Mouse (Mus musculus) spleen, adult 2 months (tissue): ENCODE measurements around the gene Camta1. TPM values are rescaled to one million over a fixed set of nuclear protein-coding genes. Genes with fewer than 3 reads are reported as not detected.
A peak's percentile ranks its signal among the peaks of the same experiment; 100 is the strongest.

Experiments used
- DNase-seq, 2 experiments: peaks; one replicate each; pipeline versions ENCODE4 v3.0.0 to v3.0.0-alpha.2; 2012 to 2021; ENCODE audit warnings: low spot score in 2 of 2, low read depth in 1 of 2
- H3K27ac ChIP-seq: fragments of 200-500 bp; 2 replicates; pipeline ENCODE4 v1.5.1; 2012; ENCODE audit warnings: low read length, inconsistent platforms; ENCODE audit not compliant: insufficient read depth
- H3K27me3 ChIP-seq: fragments of 200-500 bp; 2 replicates; pipeline ENCODE4 v1.6.1; 2012; ENCODE audit warnings: mild to moderate bottlenecking, moderate library complexity, low read length, inconsistent platforms; ENCODE audit not compliant: control insufficient read depth, insufficient read depth
- H3K36me3 ChIP-seq: fragments of 200-500 bp; 2 replicates; pipeline ENCODE4 v1.6.1; 2012; ENCODE audit warnings: mild to moderate bottlenecking, low read length, inconsistent platforms; ENCODE audit not compliant: control insufficient read depth, insufficient read depth
- H3K4me1 ChIP-seq: fragments of 200-500 bp; 2 replicates; pipeline ENCODE4 v1.6.1; 2011; ENCODE audit warnings: inconsistent platforms; ENCODE audit not compliant: control insufficient read depth, insufficient read depth, insufficient read length
- H3K4me3 ChIP-seq: fragments of 200-500 bp; 2 replicates; pipeline ENCODE4 v1.5.1; 2011; ENCODE audit warnings: mild to moderate bottlenecking, inconsistent platforms; ENCODE audit not compliant: insufficient read depth, insufficient read length; ENCODE audit errors: extremely low read depth
- CTCF ChIP-seq: fragments of 200-500 bp; IDR thresholded peaks from 2 replicates; pipeline ENCODE4 v1.5.1; 2011; ENCODE audit warnings: mild to moderate bottlenecking, inconsistent platforms; ENCODE audit not compliant: insufficient read depth, insufficient read length, insufficient replicate concordance; ENCODE audit errors: extremely low read depth
- POLR2A ChIP-seq: fragments of 200-500 bp; IDR thresholded peaks from 2 replicates; pipeline ENCODE4 v1.6.1; 2011; ENCODE audit warnings: low read depth, low read length, inconsistent platforms
- WGBS: fragments of 180-500 bp; shearing (Covaris S2); methylation state at CpG from one replicate; pipeline ENCODE4 v1.1.7; 2018; 5-methylcytosine and 5-hydroxymethylcytosine counted together
- polyA plus RNA-seq: library from polyadenylated mRNA; depleted of rRNA; stranded (reverse); fragments of >200 nt; gene quantifications from 2 replicates; pipeline ENCODE4 v1.2.3, GENCODE M21; 2012

Camta1 gene
- polyA plus RNA-seq, 1 experiment = 7.7 TPM

GRCm38 (mm10) chr4:150965555-150965951 lies 896.1 kb downstream of the Camta1 start:
- DNase-seq = no peak
- no peak overlapping the region for H3K4me3 ChIP-seq
- 70% methylated on average over 11 of the region's 11 CpGs for WGBS
- no peak overlapping the region for H3K27ac ChIP-seq
- H3K4me1 ChIP-seq = no peaks in the 10 kb centered on the region
- no peak for TF ChIP-seq CTCF
- TF ChIP-seq POLR2A = no peak
- no peaks in the 10 kb centered on the region for H3K36me3 ChIP-seq
- H3K27me3 ChIP-seq = no peaks in the 10 kb centered on the region

DNA sequence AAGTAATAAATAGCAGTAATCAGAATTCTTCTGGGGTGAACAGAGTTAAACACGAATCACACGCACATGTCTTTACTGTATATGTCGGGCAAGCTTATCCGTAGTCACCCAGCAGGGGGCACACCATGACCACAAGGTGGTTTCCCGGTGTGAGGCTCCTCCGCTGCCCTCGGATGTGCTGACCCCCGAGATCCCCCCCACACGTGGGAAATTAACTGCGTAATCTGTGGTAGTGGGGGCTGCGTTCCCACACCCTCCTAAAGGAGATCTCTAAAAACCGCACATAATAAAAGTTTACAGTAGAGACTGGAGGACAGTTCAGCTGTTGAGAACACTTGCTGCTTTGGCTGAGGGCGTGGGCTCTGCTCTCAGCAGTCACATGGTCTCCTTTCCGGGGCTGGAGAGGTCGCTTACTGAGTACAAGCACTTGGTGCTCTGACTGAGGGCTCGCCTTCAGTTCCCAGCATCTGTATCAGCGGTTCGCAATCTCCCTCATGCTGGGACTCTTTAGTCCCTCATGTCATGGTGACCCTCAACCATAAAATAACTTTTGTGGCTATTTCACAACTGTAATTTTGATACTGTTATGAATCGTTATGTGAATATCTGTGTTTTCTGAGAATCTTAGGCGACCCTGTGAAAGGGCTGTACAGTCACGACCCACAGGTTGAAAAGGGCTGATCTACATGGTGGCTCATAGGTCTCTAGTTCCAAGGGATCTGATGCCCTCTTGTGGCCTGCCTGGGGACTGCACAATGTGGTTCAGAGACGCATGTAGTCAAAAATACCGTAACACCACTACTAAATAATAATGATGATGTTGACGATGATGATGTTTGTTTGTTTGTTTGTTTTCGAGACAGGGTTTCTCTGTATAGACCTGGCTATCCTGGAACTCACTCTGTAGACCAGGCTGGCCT lies 896.8 kb downstream of the Camta1 start:
- TF ChIP-seq CTCF (peak; percentile 67; the same call in 1 of the 2 replicates), POLR2A (no peak)
- Histone ChIP-seq H3K36me3 (no peaks in the 10 kb centered on the region), H3K27me3 (no peaks in the 10 kb centered on the region), H3K4me1 (no peaks in the 10 kb centered on the region), H3K27ac (peak overlapping the region; percentile 13; the same call in 1 of the 2 replicates), H3K4me3 (peak overlapping the region; percentile 26; the same call in 1 of the 2 replicates)
- DNase-seq = peak; percentile 67 to 78
- WGBS = 5% methylated on average over 25 of the region's 25 CpGs

GRCm38 (mm10) chr4:150963711-150964110 lies 898.0 kb downstream of the Camta1 start:
- TF ChIP-seq CTCF (no peak), POLR2A (no peak)
- DNase-seq = no peak
- Histone ChIP-seq H3K27ac (no peak overlapping the region), H3K4me3 (no peak overlapping the region), H3K27me3 (no peaks in the 10 kb centered on the region), H3K4me1 (no peaks in the 10 kb centered on the region), H3K36me3 (no peaks in the 10 kb centered on the region)
- WGBS = 71% methylated on average over 2 of the region's 2 CpGs

- no peak for DNase-seq
- WGBS = 63% methylated on average over 6 of the region's 6 CpGs
- Histone ChIP-seq H3K4me3 (no peak overlapping the region), H3K36me3 (no peaks in the 10 kb centered on the region), H3K4me1 (no peaks in the 10 kb centered on the region), H3K27me3 (no peaks in the 10 kb centered on the region), H3K27ac (no peak overlapping the region)
- TF ChIP-seq POLR2A (no peak), CTCF (no peak)
Measured at GRCm38 (mm10) chr4:150962231-150962630, 899.4 kb downstream of the Camta1 start.

DNA sequence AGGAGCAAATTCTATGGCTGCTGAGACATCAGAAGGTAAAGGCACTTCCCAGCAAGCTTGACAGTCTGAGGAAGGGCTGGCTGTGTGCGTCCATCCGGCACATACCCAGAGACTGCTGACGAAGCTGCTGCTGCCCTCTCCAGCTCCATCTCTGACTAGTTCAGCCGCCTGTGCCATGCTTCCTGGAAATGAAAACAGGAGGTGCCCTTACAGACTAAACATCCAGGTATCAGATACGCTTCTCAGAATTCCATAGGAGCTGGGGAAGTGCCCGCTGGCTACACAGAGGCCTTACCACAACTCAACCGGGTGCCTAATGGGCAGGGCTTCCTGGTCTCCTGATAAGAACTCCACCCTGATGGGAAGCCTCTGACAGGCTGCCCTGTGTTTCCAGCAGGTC lies 903.1 kb downstream of the Camta1 start:
- H3K4me1 ChIP-seq = no peaks in the 10 kb centered on the region
- TF ChIP-seq CTCF = no peak
- TF ChIP-seq POLR2A = no peak
- WGBS = 73% methylated on average over 7 of the region's 7 CpGs

GRCm38 (mm10) chr4:150957106-150957458 lies 904.6 kb downstream of the Camta1 start:
- H3K4me1 ChIP-seq = no peaks in the 10 kb centered on the region
- TF ChIP-seq CTCF (no peak), POLR2A (no peak)
- no peak for DNase-seq
- no peaks in the 10 kb centered on the region for H3K36me3 ChIP-seq
- no peaks in the 10 kb centered on the region for H3K27me3 ChIP-seq
- H3K27ac ChIP-seq = no peak overlapping the region
- H3K4me3 ChIP-seq = no peak overlapping the region
- WGBS = 71% methylated on average over 1 of the region's 1 CpGs

More for the DNA sequence above, 903.1 kb downstream of the Camta1 start:
- Histone ChIP-seq H3K27me3 (no peaks in the 10 kb centered on the region), H3K36me3 (no peaks in the 10 kb centered on the region), H3K27ac (no peak overlapping the region), H3K4me3 (no peak overlapping the region)
- DNase-seq = no peak
